Mouse (Mus musculus) cerebellum, postnatal 10 days (tissue): Measurements from ENCODE around the gene Sdk1.

Experiments
- DNase-seq, 2 experiments: peaks; one replicate each; pipeline ENCODE4 v3.0.0; 2021; ENCODE audit warnings: mixed read lengths in 2 of 2

The Sdk1 gene

DNA sequence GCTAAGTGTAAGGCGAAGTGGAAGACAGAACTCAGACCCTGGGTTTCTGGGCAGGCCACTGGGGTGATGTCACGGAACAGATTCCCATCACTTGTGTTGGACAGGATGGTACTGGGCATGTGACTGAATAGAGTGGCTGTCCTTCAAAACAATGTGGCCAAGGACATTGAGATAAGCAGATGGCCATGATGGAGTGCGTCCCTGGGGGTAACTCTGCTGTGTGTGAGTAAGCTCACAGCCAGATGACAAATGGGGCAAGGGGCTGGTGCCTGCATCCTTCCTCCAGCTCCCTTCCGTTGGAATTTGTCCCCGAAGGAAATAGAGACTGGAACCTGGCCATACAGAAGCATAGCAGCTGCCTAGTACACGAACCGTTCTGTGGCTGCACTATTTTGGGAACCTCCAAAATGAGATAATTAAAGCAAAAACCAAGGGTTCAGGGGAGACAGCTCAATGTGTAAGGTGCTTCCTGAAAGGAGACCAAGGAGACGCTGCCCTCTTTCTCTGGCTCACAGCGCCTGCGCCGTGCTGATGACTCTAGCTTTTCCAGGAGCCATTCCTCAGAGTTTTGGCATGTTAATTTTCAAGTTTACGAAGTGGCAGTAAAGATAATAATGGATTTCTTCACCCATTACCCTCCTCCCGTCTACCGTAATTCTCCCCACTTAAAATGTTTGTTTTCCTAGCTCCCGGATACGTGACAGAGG, 661.4 kb downstream of the Sdk1 start:
- peak; percentile 33 to 49 for DNase-seq

DNA sequence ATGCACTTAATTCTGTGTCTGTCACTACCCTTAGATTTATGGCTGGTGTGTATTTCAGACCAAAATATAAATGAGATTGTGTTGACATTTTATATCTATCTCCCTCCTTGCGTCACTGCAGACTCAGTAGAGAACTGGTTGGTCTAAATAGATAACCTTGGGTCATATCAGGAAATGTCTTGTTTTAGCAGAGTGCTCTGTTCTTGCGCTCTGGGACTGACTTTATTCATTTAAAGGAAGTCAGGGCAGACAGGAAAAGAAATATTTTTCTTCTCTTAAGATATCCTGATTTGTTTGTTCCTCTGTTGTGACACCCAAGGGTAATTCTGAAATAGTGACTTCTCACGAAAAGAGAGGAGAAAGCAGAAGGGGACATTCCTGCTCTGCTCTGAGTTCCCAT, 669.2 kb downstream of the Sdk1 start:
- no peak for DNase-seq

DNA sequence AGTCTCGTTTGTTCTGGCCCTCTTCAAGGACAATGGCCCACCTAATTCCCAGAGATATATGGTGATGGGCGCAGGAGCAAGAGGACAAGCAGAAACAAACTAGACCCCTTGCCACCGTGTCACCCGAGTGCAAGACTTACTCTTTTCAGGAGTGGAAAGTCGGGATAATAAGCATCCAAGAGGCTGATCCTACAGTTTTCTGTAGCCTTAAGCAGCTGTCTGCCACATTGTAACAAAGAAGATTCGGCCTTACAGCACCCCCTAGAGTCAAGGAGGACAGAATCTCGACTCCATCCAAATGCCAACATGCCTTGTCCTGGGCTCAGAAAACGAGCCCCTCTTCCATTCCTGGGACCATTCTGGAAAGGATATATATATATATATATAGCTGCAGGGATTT, 669.6 kb downstream of the Sdk1 start:
- DNase-seq, result no peak

DNA sequence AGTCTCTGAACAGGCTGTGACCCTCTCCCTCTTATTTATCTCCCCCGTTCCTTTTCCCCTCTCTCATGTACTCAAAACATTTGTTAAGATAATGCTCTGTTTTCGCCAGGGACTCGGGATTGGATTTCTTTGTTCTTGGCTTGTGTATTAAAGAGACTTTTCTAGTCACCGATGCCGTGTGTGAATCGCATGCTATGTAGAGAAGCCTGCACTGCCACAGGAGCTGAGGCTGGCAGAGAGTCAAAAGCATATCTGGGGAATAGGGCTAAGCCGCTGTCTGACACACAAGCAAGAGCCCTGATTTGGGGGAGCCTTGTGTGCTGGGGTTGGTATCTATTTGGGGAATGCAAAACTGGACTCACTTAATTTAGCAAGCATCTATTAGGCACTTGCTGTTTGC, 671.6 kb downstream of the Sdk1 start:
- peak; percentile 36 to 45 for DNase-seq

DNA sequence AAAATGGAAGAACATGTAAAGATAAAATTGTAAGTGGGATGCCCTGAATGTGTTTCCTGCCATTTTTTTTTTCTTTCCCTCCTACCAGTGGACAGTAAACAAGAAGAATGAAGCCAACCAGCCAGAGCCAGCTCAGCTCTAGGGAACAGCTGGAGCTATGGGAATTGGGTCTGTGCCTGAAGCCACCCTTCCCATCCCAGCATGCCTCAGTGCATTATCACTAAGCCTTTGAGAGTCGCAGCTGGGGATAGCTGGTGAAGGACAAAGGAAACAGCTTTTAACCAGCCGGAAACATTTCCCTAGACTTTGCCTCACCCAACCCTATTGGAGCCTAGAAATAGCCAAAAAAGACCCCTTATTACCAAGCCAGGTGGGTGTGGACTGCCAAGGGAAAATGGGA, 675.7 kb downstream of the Sdk1 start:
- peak in 1 of 2 experiments; percentile 23 for DNase-seq

DNA sequence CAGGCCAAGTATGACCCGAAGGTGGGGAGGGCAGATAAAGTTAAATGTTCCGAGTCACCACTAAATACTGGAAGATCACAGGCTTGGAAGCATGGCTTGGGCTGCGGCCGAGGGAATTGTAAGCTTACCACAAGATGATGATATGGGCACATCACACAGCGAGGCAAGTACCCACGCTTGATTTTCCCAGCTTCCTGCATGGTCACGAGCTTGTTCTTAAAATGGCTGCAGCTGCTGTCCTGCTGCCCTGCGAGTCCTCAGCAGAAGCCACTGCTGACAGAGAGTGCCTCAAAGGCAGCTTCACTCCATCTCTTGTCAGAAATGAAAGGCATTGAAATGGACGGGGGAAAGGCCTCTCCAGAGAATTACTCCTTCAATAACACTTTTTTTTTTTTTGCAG, 697.7 kb downstream of the Sdk1 start:
- no peak for DNase-seq

DNA sequence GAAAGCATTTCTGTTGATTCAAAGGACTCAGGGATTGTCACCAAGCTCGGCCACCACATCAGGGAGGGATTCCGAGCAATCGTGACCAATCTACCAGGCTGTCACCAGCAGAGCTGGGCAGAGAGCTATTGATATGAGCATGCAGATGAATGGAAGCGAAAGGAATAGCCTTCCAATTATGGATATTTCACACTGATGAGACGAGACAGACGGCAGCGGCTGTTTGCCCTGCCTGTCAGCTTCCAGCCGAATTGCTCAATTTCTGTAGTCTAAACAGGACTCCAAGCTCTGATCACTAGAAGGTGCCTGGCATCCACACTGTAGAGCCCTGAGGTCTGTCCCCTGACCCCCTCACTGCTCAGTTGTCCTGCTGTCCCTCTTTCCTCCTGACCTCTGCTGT, 699.3 kb downstream of the Sdk1 start:
- DNase-seq, result no peak

DNA sequence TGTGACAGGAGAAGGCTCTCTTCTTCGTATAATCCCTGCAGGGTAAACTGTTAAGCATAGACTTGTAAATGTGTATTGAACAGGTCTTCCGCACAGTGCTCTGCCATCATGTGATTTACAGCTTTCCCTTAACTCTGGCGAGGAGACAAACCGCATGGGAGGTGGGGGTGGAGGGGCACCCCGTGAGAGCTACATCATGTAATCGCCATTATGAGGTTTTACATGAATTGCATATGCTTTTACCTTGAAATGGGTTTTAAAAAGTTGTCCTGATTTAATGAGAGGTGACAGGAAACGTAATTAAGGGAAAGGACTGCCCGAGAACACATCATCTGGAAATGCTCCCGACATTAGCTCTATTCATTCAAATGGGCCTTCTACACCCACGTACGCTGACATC, 709.5 kb downstream of the Sdk1 start:
- DNase-seq, result no peak

DNA sequence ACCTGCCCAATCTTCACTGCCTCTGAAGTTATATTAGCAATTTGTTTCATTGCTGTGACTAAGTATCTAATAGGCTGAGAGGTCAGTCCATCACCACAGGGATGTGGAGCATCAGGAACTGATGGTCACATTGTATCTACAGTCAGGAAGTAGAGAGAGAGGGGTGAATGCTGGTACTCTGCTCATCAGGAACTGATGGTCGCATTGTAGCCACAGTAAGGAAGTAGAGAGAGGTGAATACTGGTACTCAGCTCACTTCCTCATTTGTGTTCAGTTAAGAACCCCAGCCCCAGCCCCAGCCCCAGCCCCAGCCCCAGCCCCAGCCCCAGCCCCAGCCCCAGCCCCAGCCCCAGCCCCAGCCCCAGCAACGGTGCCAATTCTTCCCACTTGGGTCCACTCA, 711.0 kb downstream of the Sdk1 start:
- no peak for DNase-seq

DNA sequence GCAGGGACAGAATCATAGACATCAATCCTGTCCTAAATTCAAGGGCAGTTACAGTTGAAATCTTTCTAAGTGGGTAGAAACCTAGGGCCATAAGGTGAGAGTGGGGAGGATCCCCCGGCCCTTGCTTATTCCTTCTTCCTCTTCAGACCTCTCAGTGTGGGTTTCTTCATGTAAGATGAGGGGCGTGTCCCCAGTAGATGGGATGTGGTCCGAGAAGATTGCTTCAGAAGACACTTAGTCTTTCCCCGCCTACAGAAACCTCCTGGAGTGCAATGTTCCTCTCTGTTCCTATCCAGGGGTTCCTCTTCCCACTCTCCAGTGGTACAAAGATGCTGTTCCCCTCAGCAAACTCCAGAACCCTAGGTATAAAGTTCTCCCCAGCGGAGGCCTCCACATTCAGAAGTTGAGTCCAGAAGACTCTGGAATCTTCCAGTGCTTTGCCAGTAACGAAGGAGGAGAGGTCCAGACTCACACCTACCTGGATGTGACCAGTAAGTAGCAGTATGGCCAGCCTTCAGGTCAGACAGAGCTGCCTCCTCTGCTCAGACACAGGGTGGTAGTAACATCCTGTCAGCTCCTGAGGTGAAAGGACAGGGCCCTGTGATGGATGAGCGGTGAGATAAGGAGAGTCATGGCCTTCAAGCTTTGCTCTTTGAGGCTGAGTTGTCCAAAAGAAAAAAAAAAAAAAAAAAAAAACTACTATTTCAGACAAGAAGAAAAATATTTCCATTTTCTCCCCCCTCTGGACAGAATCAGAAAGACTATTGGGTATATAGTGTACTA, 711.6 kb downstream of the Sdk1 start:
- no peak for DNase-seq

DNA sequence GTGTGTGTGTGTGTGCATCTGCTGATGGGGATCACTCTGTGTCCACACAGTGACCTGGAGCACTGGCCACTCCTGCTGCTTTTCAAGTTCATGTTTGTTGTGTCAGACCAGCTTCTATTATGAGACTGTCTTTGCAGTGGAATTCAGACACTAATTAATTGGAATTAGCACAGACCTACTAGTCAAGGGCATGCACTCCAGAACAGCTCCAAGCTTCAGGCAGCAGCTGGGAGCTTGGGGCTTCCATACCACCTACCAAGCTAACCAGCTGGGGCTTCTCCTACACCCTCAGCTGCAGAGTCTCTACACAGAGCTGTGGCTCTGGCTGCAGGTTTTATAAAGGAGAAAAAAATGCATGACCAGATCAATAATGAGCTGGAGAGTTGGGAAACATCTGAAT, 729.8 kb downstream of the Sdk1 start:
- no peak for DNase-seq

DNA sequence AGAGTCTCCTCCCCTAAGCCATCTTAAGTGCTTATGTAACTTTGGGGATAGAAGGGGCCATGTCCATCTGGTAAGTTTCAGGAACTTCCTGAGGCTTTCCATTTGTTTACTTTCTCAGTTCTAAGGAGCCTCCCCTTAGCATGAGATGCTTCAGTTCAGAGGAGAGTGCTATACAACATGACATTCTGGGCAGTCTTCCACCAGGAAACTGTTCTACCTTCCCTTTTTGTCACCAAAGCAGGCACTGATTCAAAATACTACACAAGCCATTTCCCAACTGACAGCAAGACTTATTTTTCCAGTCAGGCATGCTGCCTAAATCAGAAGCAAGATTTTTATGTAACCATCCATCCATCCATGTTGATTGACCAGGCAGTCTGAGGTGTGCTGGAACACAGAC, 738.2 kb downstream of the Sdk1 start:
- DNase-seq, result peak; percentile 59 to 68

DNA sequence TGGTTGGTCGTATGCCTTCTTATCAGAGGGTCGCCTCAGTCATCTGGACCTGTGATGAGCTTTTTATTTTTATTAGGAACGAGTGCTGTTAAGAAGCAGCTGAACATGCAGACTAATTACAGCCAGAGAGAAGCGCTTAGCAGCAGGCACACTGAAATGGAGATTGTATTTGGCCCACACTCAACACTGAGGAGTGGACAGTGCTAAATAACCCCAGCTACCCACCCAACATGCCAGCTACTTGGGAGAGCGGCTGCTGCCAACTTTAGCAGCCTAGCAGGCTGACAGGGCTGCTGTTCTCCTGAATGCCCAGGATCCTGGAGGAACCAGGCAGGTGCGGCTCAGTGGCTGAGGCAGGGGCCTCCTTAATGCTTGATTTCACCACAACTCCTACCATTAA, 739.5 kb downstream of the Sdk1 start:
- DNase-seq, result peak; percentile 76 to 82

DNA sequence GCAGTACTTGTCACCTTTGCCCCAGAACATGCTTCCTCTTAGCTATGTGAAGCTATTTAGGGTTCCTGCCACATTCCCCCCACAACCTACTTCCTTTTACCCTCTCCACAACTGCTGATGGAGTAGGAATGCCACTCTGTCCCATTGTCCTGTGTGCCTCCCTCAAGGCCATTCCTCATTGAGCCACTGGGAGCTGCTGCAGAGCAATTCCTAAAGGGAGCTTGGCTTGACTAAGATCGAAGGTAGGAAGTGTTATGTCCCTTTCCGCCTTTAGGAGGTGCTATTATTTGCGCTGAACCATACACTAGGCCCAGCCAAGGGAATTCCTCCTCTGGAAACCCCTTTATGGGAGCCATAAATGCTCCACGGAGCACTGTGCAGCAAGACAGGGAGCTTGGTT, 743.0 kb downstream of the Sdk1 start:
- peak in 1 of 2 experiments; percentile 34 for DNase-seq

DNA sequence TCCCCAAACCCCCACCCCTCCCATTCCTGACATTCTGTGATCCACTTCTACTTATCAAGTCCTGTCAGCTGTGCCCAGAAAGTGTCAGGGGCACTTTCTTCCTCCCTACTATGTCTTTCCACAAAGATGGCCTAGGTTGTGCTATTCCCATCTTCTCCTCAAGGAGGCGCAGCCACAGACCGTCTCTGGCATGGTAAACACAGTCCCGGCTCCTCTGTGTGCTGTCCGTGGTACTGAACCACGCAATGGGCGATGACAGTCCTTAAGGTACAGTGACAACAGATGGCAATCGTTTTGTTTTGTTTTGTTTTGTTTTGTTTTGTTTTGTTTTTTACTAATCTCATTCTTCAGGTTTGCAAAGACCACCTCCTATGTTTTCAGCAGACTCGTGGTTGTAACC, 743.7 kb downstream of the Sdk1 start:
- peak; percentile 78 to 80 for DNase-seq

DNA sequence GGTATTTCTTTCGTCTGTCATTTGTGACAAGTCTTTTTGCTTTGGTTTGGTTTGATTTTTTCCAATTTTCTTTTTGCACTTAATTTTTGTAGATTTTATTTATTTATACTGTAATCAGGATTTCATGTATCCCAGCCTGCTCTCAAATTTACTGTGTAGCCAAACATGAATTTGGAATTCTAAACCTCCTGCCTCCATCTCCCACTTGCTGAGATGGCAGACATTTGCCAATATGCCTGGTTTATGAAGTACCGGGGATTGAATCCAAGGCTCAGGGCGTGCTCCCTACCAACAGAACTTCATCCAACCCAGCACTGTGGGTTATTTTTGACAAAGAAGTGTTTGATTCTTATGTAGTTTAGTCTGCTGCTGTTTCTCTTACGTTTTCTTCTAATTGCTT, 744.3 kb downstream of the Sdk1 start:
- peak; percentile 44 to 63 for DNase-seq

DNA sequence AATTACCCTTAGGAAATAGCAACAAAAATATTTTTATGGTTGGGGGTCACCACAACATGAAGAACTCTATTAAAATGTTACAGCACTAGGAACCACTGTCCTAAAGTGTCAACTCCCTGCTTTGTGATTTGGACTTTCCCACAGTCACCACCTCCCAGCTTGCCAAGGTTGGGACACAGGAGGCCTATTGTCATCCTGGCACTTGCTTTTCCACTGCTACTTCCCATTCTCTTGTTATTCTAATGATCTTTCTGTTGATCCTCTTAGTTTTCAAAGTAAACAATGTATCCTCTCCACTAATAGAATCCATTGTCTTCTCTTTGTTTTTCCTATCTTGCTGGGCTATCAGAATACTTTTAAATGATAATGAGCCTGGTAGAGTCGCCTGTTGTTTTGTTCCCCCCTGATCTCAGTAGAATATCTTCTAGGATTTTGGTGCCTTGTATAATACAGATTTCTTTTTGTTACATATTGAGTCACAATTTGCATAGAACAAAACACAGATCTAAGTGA, 746.1 kb downstream of the Sdk1 start:
- DNase-seq, result no peak

DNA sequence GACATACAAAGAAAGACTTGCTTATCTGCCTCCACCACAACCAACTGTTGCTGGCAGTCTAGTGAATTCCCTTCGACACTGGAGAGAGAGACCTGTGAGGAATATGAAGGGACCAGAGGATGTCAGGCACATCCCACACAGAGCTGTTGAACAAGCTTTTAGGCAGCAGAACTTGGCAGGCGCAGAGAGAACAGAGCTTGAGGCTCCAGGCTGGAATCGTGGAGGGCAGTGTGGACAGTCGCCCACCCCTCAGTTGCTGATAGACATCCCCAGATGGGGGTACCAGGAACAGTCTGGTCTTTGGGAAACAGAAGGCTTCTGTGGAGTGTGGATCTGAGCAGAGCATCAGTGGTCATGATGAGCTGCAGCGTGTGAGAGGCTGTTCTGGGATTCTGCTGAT, 747.4 kb downstream of the Sdk1 start:
- DNase-seq, result no peak

DNA sequence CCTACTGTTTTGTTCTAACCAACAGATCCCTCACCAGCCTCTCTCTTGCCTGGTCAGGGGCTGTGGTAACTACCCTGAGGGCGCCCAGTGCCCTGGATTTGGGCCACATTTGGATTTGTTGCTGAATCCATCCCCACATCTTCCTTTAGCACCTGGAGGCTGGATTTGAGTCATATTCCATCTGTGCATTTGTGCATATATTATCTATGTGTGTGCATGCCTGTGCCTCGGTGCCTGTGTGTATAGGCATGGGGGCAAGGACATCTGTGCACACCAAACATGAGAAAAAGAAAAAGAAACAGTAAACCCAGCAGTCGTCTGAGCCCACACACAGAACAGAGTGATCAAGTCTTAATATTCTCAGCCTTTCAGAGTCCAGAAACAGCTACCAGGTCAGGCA, 752.9 kb downstream of the Sdk1 start:
- DNase-seq, result no peak

DNA sequence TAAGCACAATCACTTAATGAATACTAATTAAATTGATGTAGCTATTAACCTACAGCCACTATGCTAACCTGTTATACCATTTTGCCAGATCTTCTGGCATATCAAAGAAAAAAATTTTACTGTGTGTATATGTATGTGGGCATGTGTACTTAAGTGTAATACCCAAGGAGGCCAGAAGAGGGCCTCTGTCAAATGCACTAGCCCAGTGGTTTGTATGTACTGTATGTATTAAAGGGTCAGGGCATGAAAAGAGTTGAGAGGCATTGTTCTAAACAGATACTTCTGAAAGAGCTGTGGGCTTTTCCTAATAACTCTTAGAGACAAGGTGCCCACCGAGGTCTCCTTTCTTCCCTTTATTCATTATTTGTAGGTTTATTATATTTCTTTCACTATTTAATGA, 759.0 kb downstream of the Sdk1 start:
- no peak for DNase-seq

DNA sequence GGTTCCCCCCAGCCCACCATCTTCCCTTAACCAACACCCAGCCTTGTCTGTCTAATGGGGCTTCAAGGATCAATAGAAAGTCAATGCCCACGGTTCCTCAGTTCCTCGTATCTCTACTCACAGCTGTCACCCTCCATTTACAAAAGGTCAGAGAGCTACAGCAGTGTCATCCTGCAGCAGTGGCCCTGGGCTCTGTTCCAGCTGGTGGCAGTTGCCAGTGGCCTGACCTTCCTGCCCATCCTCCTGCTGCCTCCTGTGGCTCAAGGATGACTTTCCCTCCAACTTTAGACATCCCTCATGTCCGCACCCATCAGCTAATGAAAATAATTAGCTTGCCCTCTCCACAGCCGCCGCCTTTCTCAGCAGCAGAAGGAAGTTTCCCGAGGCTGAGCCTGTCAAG, 759.8 kb downstream of the Sdk1 start:
- no peak for DNase-seq

DNA sequence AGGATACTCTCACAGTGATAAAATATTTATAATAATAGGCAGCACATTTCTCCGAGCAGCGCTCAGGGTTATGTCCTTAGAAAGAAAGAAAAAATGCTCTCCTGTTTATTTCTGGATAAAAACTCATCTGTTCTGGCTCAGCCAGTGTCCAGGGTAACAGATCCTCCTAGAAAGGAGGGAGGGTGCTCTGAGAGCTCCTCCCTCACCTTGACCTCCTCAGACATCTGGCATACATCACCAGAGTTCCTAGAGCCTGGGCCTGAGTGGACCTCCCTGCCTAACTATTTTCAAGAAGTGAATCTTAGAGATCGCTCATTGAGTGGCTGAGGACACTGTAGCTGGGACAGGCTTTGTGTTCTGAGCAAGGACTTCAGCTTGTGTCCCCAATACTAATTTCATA, 760.7 kb downstream of the Sdk1 start:
- DNase-seq, result no peak

DNA sequence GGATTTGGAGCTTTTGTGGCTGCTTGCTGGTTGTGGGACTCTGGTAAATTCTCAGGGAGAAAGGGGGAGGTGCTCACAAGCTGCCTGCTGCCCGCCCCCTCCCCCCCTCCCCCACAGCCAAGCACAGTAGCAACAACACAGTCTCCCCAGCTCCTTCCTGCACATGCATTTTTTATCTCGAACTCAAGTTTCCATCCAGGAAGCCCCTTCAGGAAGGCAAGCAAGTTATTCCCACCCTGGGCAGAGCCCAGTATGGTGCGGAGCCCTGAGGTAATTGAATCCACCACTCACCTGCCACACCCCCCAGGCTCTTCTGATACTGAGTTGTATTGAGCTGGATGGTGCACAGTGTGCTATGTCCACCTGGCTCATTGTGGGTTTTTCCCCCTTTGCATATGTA, 768.9 kb downstream of the Sdk1 start:
- DNase-seq, result no peak

DNA sequence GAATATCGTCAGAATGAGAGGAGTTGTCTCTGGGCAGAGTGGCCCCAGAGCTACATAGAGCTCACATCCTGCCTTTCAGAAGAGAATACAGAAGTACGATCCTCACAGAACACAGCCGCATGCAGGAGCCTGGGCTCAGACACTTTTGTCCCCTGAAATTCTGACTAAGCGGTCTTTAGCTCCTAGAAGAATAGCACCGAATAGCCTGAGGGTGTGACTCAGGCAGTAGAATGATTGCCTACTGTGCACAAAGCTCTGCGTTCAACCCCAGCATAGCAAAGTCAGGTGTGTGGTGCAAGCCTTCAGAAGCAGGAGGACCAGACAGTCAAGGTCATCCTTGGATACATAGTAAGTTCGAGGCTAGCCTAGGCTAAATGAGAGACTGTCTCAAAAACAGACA, 775.7 kb downstream of the Sdk1 start:
- DNase-seq, result no peak
